Mouse (Mus musculus): ENCODE measurements around the gene Gm7929.
"Not testable (repeated sequence)": the region's sequence is repeated elsewhere in the genome, so short reads cannot be mapped to it uniquely, and the experiment has no call there.

Gene Gm7929

DNA sequence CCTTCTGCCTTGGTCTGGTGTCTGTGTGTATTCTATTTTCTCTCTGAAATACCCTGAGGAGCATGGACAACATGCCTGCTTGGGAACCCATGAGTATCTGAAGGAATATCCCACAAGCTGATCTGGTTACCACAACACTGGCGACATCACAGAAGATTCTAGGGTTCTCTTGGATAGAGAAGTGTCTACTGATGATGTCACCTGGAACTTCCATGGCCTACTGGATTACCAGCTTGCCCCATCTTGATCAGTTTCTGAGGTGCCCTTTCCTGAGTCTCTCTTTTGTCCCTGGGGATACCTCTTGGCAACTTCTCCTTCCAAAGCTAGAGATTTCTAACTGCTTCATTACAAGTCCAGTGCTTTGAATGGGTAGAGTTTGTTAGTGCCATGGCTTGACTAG, at the start of gene Gm7929:
Gene Gm7929, minus strand, starts transcription at position 101 of the 400 bp plus-strand sequence.
- DNase-seq, result not testable (repeated sequence)

DNA sequence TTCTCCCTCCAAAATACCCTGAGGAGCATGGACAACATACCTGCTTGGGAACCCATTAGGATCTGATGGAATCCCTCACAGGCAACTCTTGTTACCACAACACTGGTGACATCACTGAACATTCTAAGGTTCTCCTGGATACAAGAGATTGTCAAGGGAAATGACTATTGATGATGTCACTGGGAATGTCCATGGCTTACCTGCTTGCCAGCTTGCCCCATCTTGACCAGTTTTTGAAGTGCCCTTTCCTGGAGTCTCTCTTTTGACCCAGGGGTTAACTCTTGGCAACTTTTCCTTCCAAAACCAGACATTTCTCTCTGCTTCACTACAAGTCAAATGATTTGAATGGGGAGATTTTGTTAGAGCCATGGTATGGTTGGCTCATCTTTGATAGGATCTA, 21.9 kb upstream of the Gm7929 start, which contains the start of gene Gm47189:
Gene Gm47189, minus strand, starts transcription at position 101 of the 400 bp plus-strand sequence.
- DNase-seq, result not testable (repeated sequence)

DNA sequence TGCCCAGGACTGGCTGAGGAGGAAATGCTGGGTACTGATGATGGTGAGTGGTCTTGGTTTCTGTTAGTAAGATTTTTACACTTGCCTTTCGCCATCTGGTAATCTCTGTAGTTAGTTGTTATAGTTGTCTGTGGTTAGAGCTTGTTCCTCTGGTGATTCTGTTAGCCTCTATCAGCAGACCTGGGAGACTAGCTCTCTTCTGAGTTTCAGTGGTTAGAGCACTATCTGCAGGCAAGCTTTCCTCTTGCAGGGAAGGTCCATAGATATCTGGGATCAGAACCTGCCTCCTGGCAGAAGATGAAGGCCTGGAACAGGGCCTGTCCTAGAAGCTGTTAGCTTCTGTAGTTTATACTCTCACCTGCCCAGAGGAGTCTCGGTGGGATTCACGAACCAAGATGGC, 5.5 kb upstream of the Gm7929 start:
- DNase-seq, result not testable (repeated sequence)

DNA sequence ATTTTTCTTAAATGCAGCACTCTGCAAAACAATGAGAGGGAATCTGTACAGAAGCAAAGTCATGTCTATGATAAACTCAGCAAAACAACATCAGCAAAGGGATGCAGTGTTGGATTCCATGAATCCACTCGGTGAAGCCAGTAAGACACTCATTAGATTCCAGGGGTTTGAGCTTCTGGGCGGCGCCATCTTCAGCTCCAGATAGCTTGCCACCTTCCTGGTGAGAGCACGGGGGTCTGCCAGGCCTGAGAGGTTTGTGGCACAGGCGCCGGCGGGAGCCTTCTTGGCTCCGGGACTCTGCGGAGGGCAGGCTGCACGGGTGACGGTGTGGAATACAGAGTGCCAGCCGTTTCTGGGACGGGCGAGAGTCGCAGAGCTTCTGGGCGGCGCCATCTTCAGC, 27.0 kb downstream of the Gm7929 start:
- not testable (repeated sequence) for DNase-seq

DNA sequence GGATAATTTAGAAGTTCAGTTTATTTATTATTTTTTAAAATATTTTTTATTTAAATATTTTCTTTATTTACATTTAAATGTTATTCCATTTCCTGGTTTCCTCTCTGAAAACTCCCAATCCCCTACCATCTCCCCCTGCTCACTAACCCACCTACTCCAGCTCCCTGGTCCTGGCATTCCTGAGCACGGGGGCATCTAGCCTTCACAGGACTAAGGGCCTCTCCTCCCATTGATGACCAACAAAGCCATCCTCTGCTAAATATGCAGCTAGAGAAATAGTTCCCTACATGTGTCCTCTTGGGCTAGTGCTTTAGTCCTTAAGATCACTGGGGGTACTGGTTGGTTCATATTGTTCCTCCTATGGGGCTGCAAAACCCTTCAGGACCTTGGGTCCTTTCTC, 33.2 kb downstream of the Gm7929 start:
- not testable (repeated sequence) for DNase-seq

DNA sequence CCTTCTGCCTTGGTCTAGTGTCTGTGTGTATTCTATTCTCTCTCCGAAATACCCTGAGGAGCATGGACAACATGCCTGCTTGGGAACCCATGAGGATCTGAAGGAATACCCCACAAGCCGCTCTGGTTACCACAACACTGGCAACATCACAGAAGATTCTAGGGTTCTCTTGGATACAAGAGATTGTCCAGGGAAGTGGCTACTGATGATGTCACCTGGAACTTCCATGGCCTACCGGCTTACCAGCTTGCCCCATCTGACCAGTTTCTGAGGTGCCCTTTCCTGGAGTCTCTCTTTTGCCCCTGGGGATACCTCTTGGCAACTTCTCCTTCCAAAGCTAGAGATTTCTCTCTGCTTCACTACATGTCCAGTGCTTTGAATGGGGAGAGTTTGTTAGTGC, 48.6 kb downstream of the Gm7929 start, which contains the start of gene Gm8068:
Gene Gm8068, minus strand, starts transcription at position 101 of the 400 bp plus-strand sequence.
- not testable (repeated sequence) for DNase-seq

Data from cerebellum, adult 8-10 months (tissue).